Mouse (Mus musculus) right cerebral cortex, postnatal 10 days (tissue): Measurements from ENCODE around the gene Prkci.
A peak's percentile ranks its signal among the peaks of the same experiment; 100 is the strongest.

Source experiments
- DNase-seq, 2 experiments: peaks; one replicate each; pipeline ENCODE4 v3.0.0; 2021; ENCODE audit warnings: low spot score in 2 of 2

Gene Prkci

DNA sequence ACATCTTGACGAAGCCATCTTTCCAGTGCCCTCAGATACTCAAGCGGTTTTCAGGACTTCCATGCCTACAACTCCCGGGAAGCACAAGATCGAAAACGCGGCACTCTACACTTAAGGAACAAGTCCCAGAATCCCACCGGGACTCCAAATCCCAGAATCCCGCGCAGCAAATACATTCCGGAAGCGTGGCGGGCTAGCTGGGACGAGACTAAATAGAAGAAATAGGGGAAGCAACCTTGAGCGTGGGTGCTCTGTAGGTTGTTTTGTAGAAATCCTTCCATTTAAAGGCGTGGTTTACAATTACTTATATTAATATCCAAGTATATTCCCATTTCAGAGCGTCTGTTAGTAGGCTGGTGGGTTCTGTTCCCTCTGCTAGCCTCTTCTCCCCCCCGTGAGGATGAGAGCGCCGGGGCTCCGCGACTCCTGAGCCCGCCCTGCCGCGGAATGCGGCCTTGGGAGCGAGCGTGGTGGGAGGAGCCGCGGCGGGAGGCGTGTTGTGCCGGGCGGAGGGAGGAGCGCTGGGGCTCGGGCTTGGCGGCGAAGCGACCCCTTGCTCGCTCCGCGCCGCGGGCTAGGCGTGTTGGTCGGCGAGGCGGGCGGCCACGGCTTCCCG lies at the start of gene Prkci:
Gene Prkci, plus strand, starts transcription at position 465 of the 616 bp plus-strand sequence.
- peak; percentile 94 to 95 for DNase-seq

DNA sequence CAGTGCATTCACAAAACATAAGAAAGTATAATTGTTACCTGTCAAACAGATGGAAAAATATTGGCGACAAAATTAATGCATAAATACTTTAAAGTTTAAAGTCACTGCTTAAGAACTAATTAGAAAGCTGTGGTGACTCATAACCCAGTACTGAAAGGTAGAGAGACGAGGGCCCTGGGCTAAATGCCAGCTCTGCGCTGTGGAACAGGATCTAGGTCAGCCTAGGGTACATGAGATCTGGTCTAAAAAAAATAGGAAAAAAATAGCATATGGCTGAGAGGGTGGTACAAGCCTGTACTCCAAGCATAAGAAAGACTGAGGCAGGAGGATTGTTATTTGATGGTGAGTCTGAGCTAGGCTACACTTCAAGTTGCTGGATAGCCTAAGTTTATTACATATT lies 43.9 kb upstream of the Prkci start:
- peak in 1 of 2 experiments; percentile 38 for DNase-seq

DNA sequence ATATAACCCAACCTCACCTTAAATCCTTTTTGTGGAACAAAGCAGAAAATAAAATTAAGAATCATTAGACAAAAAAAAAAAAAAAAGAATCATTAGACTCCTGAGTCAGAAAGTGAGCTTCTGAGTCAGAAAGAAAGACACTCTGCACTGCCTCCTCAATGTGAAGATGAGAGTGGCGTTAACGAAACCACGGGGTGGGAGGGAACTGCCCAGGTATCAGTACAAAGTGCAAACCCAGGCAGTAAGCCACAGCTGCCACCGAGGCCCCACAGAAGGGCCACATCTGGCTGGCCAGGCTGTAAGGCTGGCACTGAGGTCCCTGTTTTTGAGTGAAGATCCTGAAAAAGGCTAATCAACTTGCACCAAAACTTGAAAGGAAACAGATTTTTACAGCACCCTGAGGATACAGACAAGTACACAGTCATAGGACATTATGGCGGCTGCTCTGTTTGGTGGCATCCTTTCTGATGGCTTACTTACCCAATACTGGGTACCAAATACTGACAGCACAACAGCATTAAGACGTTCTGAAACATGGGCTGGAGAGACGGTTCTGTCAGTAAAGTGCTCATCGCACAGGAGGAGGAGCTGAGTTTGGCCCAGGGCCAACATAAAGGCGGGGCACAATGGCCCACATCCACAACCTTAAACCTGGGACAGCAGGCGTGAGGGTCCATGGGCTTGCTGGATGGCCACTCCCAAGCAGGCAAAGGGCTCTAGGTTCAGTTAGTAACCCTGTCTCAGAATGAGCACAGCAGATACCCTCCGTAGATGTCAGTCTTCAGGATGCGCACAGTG lies 43.1 kb upstream of the Prkci start:
- DNase-seq: no peak

DNA sequence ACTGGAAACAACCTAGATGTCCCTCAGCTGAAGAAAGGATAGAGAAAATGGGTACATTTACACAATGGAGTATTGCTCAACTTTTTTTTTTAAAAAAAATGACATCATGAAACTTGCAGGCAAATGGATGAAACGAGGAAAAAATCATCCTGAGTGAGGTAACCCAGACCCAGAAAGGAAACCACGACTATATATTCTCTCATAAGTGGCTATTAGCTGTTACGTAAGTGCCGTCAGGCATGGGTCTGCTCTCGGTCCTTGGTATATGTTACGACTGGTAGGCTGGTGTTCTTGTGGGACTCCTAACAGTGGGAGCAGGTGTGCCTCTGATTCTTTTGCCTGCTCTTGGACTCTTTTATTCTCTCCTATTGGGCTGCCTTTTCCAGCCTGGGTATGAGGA lies 39.2 kb upstream of the Prkci start:
- no peak for DNase-seq

DNA sequence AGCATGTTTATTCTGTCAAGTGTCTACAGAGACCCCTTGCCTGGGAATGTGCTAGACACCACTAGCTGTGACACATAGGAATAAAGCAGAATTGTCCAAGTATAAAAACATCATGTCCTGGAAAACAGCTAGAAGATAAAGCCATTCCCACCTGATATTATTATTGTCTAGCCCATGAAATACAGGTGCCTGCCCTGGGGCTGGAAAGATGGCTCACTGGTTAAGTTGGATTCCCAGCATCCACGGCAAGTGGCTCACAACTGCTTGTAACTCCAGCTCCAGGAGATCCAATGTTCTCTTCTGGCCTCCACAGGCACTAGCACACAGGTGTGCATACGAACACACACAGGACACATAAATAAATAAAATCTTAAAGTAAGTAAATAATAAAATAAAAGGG lies 36.8 kb upstream of the Prkci start:
- DNase-seq: no peak

DNA sequence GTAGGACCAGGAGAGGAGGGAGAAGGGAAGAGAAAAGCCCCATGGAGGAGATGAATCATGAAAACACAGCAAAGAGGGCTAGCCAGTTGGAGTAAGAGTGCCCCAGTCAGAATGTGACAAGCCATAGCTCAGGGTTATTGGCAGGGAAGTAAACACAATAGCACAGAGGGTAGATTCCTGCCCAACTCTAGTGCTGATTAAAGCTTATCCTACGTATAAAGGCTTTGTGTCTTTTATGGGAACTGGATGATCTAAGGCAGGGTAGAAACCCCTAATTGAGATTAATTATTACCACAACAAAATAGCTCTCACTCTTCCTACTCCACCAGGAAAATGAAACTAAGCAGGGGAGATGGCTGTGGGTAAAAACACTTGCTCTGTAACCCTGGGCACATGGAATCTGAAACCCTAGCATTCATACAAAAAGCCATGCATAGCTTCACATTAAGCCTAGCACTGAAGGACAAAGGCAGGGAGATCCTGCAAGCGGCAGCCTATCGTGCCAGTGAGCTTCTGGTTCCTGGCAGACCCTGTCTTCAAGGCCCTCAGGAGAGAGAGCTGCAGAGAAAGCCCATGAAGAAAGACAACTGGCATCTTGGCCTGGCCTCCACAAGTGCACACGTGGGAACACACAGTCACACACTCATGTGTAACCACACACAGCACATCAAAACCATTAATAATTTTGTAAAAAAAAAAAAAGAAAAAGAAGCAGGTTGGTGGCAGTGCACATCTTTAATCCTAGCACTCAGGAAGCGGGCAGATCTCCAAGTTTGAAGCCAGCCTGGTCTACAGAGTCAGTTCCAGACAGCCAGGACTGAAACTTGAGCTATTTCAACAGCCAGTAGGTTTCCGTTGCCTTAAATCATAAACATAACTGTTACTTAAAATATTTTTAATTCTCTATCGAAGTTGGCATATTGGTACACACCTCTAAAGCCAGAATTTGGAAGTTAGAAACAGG lies 35.4 kb upstream of the Prkci start:
- no peak for DNase-seq

DNA sequence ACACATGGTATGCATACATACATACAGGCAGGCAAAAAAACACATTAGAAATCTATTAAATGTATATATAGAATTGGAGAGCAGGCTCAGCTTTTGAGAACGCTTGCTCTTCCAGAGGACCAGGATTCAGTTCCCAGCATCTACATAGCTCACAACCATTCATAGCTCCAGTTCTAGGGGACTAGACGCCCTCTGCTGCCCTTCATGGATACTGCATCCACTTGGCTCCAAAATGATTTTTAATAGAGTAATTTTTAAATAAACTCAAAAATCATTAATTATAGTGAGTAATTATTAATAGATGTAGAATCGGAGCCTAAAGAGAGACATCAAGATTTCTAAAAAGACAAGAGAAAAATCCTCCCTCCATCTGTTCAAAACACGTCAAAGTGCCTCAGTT lies 32.4 kb upstream of the Prkci start:
- DNase-seq: no peak

DNA sequence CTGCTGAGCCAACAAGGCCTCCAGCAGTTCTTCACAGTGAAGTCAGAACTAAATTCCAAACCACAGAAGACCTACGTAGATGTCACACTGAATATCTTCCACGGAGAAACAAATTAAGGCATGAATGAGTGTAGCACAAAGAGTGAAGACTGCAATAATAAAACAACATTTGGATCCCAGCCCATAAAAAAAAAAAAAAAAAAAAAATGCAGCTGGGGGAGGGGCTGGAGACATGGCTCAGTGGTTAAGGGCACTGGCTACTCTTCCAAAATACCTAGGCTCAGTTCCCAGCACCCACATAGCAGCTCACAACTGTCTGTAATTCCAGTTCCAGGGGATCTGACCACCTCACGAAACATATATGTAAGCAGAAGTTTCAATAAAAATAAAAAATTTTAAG lies 31.3 kb upstream of the Prkci start:
- no peak for DNase-seq

DNA sequence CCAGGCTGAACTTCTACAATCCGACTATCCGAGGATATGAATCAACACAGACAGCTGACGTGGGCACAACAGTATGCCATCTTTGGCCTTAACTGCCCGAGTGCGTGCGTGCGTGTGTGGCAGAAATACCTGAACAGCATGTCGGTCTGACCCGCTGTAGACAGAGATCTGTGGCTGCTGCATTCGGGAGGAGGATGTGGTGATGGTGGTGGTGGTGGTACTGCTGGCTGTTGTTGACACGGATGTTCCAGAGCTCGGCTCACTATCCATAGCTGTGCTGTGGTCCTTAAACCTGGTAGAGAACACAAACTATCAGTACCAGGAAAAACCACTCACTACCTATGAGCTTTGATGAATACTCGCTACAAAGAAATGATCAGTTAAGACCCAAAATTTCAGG lies 29.9 kb upstream of the Prkci start:
- DNase-seq: no peak

DNA sequence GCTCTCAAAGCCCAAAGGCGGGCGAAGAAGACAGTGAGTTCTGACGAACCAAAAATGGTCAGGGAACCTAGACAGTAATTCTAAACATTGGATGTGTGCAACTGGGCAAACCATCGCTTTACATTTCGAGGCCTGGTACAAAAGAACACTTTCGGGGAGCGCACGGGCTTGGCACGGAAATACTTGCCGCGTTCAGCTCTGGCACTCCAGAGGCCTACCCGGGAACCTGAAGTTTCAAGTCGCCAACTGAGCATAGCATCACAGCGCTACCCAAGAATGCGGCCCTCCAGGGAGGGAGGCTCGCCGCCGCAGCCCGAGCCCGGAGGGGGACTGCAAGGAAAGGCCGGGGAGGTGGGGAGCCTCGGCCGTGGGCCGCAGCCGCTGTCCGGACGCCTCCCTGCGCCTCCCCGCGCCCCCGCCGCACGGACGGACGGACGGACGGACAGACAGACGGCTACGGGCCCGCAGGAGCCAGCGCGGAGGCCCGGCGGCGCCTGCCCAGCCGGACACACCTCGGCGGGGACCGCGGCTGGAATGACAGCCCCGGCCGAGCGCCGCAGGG lies 26.9 kb upstream of the Prkci start:
- peak; percentile 58 to 63 for DNase-seq

DNA sequence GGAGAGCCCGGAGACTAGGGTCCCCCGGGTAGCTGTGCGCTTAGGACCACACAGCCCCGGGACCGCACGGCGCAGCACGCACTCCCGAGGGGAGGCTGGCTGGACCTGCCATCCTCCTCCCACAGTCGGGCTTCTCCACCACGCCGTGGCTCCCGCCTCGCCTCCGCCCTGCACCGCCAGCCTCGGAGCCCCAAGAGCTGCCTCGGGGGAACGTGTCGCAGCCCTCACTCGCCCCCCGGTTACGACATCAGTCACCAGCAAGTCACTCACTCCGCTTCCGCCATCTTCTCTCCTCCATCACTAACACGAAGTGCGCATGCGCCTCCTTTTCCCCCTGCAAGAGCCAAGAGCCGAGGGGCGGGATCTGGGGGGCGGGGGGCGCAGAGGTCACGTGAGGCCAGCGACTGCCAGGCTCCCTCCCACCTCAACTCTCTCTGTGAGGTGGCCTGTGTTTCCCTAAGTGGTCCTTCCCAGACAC lies 26.4 kb upstream of the Prkci start, which contains the start of gene Phc3:
Gene Phc3, minus strand, starts transcription at position 312 of the 478 bp plus-strand sequence.
- peak; percentile 96 to 97 for DNase-seq

DNA sequence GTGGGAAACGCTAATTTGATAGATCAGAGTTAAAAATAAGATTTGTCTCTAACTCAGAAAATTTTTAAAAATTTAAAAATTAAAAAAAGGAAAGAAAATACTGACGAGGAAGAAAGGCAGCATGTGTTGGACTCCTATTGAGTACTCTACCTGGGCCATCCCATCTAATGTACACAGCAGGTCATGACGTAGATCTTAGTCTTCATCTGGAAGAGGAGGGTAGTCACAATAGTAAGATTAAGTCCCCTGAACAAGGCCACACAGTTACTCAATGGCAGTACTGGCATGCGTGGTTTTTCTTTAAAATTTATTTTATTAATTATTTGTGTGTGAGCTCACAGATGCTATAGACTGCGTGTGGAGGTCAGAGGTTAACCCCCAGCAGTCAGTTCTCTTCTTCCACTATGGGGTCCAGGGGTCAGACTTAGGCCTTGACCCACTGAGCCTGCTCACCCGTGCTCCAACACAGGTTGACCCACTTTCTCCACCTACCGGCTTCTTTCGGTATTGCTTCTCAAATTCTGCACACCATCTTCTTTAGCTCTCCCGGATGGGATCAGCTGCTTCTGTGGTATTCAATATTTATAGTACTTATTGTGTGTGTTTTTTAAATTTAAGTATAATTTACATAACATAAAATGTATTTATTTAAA lies 20.3 kb upstream of the Prkci start:
- peak in 1 of 2 experiments; percentile 62 for DNase-seq

DNA sequence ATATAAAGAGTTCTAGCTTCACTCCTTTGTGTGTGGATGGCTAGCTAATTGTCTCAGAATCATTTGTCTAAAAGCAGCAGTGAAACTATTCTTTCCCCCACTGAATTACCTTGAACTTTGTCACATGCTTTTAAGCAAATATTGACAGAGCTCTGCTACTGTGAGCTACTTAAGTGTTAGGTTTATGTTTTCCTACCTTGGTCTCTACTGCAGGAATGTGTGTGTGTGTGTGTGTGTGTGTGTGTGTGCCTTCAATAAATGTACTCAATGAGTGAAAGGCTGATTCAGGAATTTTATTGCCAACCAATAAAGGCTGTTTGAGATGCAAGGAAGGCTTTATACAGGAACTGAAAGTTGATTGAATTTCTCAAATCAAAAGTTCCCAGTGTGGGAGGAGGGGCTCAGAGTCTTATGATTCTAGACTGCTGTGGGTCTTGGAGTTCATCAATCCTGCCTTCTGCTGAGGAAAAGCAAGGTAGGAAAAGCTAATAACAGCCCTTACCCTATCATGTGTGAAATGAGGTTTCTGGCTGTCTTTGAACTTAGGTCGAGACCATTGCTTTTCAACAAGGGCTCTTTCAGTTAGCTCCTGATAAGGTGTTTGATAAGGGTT lies 18.4 kb upstream of the Prkci start:
- DNase-seq: no peak

DNA sequence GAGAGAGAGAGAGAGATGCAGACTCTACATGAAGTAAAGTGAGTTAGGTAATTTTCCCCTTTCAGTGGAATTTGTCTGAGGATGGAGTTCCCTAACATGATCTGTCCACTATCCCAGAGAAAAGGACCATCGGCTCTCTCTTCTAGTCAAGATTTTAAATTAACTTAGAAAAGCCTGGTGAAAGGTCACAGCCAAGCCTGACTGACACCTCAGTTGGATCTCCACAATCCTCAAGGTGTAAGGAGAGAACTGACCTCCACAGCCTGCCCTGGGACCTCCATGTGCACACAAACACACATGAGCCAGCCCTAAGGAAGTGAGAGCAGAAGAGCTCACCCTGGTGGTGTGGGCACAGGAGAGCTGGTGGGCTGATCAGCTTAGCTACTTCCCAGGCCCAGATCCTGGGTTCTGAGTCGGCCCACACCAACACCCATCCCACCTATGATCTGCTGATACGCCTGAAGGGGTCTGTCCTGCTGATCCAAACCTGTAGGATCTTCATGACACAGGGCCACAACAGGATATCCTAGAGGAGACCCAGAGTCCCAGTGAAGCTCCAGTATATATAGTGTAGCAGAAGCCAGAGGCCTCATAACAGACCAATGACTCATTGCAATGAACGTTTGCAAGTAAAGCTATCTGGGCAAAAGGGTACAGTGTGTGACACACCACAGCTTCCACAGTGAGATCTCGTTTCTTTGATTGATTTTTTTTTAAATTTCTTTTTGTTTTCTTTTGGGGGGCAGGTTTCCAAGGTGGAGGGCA lies 13.7 kb upstream of the Prkci start:
- DNase-seq: no peak

DNA sequence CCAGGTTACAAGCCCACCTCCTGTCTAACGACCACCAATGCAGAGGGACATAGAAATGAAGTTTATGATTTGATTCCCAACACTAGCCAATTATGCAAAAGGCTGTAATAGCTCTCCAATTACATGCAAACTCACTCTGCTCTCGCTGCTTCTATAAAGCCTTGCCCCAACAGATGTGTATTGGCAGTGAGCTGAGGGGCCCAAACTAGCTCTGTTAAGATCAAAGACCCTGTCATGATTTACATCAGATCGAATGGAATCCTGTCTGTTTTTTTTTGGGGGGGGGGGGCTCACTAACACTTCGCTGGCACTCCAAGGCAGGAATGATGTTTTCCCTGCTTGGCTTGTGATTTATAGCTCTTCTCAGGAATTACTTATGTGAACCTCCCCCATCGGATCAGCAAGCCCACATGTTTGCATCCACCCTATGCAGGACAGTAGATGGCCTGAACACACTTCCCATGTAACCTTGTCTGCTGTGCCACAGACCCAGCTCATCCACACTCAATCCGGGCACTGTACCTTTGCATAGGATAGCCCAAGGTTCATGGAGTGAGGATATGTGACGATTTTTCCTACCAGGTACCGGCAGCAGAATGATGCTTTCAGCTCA lies 12.5 kb upstream of the Prkci start:
- DNase-seq: no peak

DNA sequence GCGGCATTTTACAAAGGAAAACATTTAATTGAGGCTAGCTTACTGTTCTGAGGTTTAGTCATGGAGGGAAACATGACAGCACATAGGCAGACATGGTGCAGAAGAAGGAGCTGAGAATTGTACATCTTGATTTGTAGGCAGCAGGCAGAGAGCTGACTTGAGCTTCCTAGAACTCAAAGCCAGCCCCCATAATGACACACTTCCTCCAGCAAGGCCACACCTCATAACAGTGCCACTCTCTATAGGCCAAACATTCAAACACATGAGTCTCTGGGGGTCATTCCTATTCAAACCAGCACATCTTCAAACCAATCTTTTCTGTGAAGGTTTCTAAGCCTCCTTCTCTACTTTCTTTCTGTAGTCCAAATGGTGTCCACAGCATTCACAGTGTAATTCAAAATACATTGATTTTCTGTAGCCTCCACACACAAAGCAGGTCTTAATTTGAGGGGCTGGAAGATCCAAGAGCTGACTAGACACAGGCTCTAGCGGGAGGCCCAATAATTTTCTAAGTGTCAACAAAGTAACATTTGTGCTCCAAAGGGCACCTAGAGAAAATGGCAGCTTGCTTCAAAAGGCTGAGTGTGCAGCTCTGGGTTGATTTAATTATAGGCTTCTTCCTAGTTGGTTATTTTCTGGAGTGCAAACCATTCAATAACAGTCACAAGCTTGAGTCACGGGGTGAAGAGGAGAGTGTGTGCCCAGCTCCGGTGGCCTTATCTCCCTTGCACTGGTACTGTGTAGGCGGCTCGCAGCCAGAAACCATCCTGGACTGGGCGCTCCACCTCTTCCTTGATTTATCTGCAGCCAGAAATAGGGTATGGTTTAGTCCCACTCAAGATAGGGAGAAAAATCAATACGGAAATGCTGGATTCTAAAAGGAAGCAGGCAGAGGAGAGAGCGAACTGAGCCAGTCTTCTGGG lies 7.9 kb upstream of the Prkci start:
- DNase-seq: no peak

DNA sequence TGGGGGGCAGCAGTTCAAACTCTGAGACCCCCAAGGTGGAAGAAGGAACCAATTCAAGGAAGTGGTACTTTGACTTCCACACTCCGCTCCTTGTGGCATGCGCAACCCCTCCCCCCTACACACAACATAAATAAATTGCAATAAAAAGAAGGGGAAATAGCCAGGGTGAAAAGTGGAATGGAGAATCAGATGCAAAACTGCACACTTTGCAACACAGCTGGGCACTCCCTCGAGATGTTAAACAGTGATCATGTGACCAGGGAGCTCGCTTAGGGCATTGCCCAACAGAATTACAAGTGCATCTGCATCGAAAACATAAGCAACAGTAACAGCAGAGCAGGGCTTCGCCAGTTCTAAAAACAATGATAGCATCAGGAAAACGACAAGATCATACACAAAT lies 3.4 kb upstream of the Prkci start:
- no peak for DNase-seq

DNA sequence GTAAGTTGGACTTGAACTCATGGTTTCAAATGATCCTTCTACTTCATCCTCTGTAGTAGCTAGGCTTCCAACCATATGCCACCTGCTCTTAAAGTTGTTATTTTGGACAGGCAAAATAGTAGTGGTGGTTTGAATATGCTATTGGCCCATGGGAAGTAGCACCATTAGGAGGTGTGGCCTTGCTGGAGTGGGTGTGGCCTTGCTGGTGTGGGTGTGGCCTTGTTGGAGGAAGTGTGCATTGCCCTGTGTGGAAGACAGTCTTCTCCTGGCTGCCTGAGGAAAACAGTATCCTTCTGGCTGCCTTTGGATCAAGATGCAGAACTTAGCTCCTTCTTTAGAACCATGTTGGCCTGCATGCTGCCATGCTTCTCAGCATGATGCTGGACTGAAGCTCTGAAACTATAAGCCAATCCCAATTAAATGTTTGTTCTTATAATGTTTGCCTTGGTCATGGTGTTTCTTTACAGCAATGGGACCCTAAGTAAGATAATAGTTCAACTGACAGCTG lies 2.4 kb upstream of the Prkci start:
- no peak for DNase-seq
